Mouse (Mus musculus) heart, postnatal 36 days (tissue): ENCODE results near the gene Mtmr3. TPM values are rescaled to one million over a fixed set of nuclear protein-coding genes. Genes with fewer than 3 reads are reported as not detected.

Experiments
- DNase-seq, 2 experiments: peaks; one replicate each; pipeline ENCODE4 v3.0.0; 2021 to 2022
- intact Hi-C: fragments of 180-260 bp; cut with DNase I; formaldehyde crosslinking; loops from one replicate; pipeline ENCODE4 v1.15.1; 2025
- total RNA-seq, 2 experiments: library from RNA; stranded (reverse); gene quantifications; 2 replicates each; pipeline ENCODE4 v1.2.3; 2021

The Mtmr3 gene
- 10 to 100 TPM; 50.4 to 54.4 TPM for total RNA-seq

- peak; percentile 96 to 98 for DNase-seq
- intact Hi-C loops, result loop anchor here (2.0 to 5.0 kb wide), 2 partner anchors 44 to 88 kb away; no protein-coding TSS in a partner anchor
These were observed at the start of gene Mtmr3 for GRCm38 (mm10) chr11:4594608-4595500. Gene Mtmr3, minus strand, starts transcription at chr11:4594863.

GRCm38 (mm10) chr11:4643722-4644121 lies 49.1 kb upstream of the Mtmr3 start:
- intact Hi-C loops, result no loop called here
- no peak for DNase-seq

GRCm38 (mm10) chr11:4641185-4641584 lies 46.5 kb upstream of the Mtmr3 start:
- DNase-seq, result no peak
- intact Hi-C loops, result no loop called here

- no peak for DNase-seq
- intact Hi-C loops, result loop anchor here (2.0 kb wide), 1 partner anchor 43 kb away; the partner anchor contains the start of gene Mtmr3
These were observed 43.6 kb upstream of the Mtmr3 start for GRCm38 (mm10) chr11:4638261-4638660.

- intact Hi-C loops, result loop anchor here (2.0 kb wide), 2 partner anchors 43 to 129 kb away; partner anchors contain the start of gene Mtmr3
- DNase-seq, result peak; percentile 97
These were observed 43.0 kb upstream of the Mtmr3 start, which contains the start of gene Ascc2 for GRCm38 (mm10) chr11:4637534-4638234. Gene Ascc2, plus strand, starts transcription at chr11:4637747.

GRCm38 (mm10) chr11:4636782-4637342 lies 42.2 kb upstream of the Mtmr3 start:
- intact Hi-C loops, result loop anchor here (2.0 kb wide), 1 partner anchor 128 kb away; no protein-coding TSS in a partner anchor
- DNase-seq, result no peak

GRCm38 (mm10) chr11:4634395-4634794 lies 39.7 kb upstream of the Mtmr3 start:
- DNase-seq, result no peak
- intact Hi-C loops, result no loop called here

GRCm38 (mm10) chr11:4633420-4633819 lies 38.8 kb upstream of the Mtmr3 start:
- DNase-seq, result no peak
- intact Hi-C loops, result no loop called here

- intact Hi-C loops, result no loop called here
- no peak for DNase-seq
These were observed 35.2 kb upstream of the Mtmr3 start for GRCm38 (mm10) chr11:4629861-4630280.

- no peak for DNase-seq
- intact Hi-C loops, result no loop called here
These were observed 33.0 kb upstream of the Mtmr3 start for GRCm38 (mm10) chr11:4627636-4628035.

- intact Hi-C loops, result no loop called here
- DNase-seq, result no peak
These were observed 31.3 kb upstream of the Mtmr3 start for GRCm38 (mm10) chr11:4625931-4626330.

GRCm38 (mm10) chr11:4622997-4623396 lies 28.3 kb upstream of the Mtmr3 start:
- no peak for DNase-seq
- intact Hi-C loops, result no loop called here

- intact Hi-C loops, result no loop called here
- no peak for DNase-seq
These were observed 27.9 kb upstream of the Mtmr3 start for GRCm38 (mm10) chr11:4622442-4622986.

GRCm38 (mm10) chr11:4621866-4622265 lies 27.2 kb upstream of the Mtmr3 start:
- intact Hi-C loops, result no loop called here
- DNase-seq, result no peak

GRCm38 (mm10) chr11:4620501-4621108 lies 25.9 kb upstream of the Mtmr3 start:
- intact Hi-C loops, result no loop called here
- peak; percentile 52 to 67 for DNase-seq

- intact Hi-C loops, result no loop called here
- DNase-seq, result no peak
These were observed 25.4 kb upstream of the Mtmr3 start, which contains the start of gene Gm11032 for GRCm38 (mm10) chr11:4620017-4620485. Gene Gm11032, plus strand, starts transcription at chr11:4620067.

- DNase-seq, result no peak
- intact Hi-C loops, result no loop called here
These were observed 17.2 kb upstream of the Mtmr3 start for GRCm38 (mm10) chr11:4611904-4612303.

- no peak for DNase-seq
- intact Hi-C loops, result no loop called here
These were observed 11.9 kb upstream of the Mtmr3 start for GRCm38 (mm10) chr11:4606541-4606940.

GRCm38 (mm10) chr11:4605414-4605813 lies 10.8 kb upstream of the Mtmr3 start:
- no peak for DNase-seq
- intact Hi-C loops, result no loop called here

GRCm38 (mm10) chr11:4604441-4604840 lies 9.8 kb upstream of the Mtmr3 start:
- intact Hi-C loops, result no loop called here
- no peak for DNase-seq
